Mouse (Mus musculus): ENCODE data around the gene Pagr1a.

Pagr1a gene

DNA sequence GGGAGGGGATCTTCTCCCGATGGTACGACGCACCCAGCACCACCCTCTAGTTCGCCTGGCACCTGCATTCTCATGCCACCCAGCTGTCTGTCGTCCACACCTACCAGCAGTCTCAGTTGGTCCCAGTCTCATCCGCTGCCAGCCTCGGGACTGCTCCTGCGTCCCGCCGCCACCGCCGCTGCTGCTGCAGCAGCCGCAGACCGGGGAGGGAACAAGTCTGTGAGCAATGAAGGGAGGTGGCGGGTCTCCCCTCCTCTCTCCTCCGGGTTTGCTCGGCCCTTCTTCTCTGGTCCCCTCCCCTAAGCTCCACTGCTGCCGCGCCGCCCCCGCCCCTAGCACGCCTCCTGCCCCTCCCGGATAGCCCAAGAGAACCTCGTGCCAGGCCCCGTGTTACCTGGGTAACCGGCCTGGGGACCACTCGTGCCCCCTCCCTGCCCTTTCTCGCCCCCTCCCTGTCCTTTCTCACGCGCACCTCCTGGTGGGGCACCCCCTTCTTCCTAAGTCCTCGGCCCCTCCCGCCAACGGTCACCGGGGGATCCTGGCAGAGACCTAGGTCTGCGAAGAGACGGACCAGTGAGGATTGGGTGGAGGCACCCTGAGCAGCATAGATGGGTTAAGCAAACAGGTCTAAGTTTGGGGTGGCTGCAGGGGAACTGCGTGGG lies 3.9 kb upstream of the Pagr1a start, which contains the start of the genes Gm42742 and Prrt2:
Gene Gm42742, minus strand, starts transcription at position 197 of the 662 bp plus-strand sequence.
Gene Prrt2, minus strand, starts transcription at position 311 of the 662 bp plus-strand sequence.
- no peak for DNase-seq (ENCODE audit: low read depth, low spot score)

DNA sequence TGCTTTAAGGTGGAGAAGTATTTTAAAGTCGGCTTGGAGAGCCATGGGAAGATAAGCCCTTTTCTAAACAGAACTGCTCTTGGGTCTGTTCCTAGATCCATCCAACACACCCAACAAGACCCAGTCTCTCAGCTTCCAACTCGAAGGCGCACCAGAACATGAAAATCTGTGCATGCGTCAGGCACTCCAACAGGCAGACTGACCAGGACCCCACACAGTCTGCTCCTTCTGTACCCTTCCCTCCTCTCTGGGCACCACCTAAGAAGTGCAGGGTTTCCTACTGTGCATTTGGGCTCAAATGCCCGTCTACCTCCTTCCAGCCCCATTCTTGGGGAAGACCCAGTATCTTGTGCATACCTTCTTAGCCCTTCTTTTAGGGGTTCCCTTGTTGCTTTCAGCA lies 3.3 kb upstream of the Pagr1a start:
- DNase-seq (ENCODE audit: low read depth, low spot score), result no peak

DNA sequence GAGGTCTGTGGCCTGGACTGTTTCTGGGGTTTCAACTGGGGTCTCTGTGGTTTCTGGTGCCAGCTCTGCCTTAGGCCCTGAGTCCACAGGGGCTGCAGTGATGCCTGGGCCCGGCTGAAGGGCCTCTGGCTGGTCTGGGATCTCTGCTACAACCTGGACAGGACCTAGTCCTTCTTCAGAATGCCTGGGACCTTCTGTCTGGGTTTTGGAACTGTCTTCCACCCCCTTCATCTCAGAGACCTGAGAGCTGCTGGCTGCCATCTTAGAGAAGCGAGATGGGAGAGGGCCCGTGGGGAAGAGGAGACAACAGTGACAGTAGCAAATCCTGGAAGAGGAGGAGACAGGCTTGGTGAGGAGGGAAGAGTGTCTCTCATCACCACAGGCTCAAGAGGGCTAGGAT lies 2.9 kb upstream of the Pagr1a start:
- no peak for DNase-seq (ENCODE audit: low read depth, low spot score)

DNA sequence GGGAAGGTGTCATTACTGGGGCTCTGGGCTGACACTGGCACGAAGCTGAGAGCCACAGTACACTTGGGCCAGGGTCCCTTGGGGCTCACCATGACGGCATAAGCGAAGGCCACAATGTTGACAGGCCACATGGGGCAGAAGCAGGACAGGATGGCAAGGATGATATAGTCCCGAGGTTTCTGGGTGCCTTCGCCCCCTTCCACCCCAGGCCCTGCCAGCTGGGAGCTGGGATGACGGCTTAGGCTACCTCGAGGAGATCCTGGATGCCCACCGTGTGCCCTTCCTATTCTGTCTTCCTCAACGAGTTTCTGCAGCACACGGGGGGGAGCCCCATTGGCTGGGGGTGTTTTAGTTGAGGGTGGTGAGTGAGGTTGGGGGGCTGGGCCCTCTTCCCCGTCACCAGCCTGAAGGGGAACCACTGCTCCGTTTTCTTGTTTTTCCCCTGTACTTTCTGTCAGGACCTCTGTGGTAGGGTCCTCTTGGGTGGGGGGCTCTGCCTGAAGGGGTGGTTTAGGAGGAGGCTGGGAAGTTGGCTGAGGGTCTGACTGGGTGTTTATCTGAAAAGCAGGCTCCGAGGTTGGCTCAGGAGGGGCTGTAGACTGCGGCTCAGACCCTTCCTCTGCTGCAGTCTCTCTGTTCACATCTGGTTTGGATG lies 2.3 kb upstream of the Pagr1a start:
- no peak for DNase-seq (ENCODE audit: low read depth, low spot score)

DNA sequence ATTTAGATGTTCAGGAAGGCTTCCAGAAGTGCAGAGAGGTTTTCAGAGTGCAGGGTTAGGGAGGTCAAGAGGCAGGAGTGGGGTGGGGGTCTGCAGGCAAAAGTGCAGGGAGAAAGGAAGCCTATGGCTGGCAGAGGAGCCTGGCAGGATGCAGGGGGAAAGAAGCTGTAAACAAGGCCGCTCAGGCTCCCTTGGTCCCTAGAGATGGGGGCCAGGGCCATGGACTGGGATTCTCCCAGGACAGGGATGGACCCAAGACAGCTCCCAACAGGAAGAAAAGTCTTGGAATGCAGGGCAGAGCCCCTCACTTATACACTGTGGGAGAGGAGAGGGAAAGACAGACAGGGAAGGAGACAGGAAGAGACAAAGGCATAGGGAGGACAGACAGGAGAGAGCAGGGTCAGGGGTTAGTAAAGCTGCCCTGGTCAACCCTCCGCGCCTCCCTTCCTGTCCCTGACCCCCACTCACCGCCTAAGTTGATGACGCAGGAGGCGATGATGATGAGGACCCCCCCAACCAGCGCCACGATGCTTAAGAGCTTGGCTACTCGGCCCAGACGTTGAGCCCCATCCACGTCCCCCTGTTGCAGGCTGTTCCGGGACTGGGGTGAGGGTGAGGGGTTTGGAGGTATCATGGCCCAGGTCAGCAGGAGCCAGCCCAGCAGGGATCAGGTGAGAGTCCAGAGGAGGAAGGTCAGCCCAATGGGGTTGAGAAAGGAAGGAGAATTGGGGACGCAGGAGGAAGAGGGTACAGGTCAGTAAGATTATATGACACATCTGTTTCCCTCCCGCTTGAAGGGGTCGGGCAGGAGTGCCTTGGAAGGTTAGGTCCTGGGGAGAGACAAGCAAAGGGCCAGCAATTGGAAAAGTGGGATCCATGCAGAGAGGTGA lies 1.5 kb upstream of the Pagr1a start:
- DNase-seq (ENCODE audit: low read depth, low spot score), result no peak

DNA sequence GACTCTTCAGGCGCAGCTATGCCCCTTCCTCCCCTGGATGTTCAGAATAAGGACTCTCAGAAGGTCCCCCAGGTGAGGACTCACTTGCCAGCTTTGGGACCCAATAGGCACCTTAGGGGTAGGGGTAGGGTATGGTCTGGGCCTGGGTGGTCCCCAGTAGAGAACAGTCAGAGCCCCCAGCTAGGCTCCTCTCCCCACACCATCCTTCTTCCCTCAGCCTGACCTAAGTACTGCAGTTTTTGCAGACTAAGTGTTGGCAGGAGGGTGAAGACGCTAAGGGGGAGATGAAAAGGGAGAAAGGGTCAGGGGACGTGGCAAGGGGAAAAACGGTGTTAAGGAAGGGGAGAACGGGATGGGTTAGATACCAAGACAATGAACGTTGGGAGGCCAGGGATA lies 796 bp upstream of the Pagr1a start:
- no peak for DNase-seq (ENCODE audit: low read depth, low spot score)

DNA sequence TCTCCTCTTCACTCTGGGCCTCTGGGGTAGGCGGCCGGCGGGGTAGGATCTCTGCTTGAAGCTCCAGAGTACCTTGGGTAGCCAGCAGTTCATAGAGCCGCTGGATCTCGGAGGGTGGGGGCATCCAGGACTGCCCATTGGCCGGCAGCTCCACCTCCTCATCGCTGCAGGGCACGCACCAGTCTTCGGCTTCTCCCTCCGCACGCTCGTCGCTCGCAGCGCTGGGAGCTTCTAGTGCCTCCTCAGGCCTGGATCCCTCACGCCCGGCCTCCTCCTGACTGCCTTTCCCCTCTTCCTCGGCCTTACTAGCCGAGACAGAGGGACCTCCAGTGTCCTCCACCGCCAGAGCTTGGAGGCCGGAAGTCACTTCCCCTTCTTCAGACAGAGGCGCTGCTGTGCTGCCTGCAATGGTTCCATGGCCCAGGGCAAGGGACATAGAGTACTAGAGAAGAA lies 640 bp downstream of the Pagr1a start:
- DNase-seq (ENCODE audit: low read depth, low spot score), result no peak

DNA sequence TGATC lies 869 bp downstream of the Pagr1a start, which contains the start of gene Pagr1b:
Gene Pagr1b, minus strand, starts transcription at position 4 of the 5 bp plus-strand sequence.
- no peak for DNase-seq (ENCODE audit: low read depth, low spot score)

DNA sequence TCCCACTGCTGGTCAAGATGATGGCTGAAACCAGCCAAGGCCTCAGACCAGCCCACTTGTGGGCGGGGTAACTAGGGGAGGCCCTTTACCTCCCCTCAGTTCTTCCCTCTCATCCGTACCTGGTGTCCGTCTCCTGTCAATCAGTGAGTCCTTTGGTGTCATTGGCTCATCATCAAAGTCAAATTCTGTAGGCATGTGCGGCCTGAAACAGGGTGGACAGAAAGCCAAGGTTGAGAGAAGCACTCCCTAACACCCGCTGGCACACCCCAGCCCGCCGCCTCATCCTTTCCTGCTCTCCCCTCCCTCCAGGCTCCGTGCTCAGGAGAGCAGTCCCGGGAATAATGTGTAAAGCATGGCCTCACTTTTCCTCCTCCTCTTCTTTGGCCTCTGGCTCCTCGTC lies 1.1 kb downstream of the Pagr1a start:
- DNase-seq (ENCODE audit: low read depth, low spot score), result no peak

DNA sequence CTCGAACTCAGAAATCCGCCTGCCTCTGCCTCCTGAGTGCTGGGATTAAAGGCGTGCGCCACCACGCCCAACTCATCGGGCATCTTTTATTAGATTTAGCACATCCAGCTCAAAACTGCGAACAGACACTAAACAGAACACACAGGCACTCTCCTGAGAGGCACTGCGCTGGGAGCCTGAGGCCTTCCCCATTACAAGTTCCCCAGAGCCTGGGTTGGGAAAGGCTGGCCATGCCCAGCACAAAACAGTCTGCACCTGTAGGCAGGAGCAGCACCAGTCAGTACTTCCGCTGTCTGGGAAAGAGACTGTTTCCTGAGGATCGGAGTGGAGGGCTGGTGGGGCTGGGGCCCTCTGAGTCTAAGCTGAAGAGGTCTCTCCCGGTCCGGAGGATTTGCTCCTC lies 2.2 kb downstream of the Pagr1a start:
- no peak for DNase-seq (ENCODE audit: low read depth, low spot score)

DNA sequence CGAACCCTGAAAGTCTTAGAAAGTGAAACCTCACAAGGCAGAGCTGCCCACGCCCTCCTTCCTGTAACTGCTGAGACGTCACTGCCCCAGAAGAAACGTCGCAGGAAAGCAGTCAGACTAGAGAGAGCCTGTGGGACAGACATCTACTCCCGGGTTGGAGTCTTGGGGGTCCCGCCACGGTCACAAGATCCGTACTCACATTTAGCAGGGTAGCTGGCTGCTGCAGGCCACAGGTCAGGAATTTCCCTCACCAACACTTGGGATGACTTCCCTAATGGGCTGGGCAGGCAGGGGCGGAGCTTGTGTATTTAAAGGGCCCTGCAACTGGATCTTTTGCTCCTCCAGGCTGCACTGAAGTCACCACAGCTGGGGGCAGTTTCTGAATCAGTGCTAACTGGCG lies 2.8 kb downstream of the Pagr1a start, which contains the start of gene Mvp:
Gene Mvp, minus strand, starts transcription at position 302 of the 400 bp plus-strand sequence.
- no peak for DNase-seq (ENCODE audit: low read depth, low spot score)

DNA sequence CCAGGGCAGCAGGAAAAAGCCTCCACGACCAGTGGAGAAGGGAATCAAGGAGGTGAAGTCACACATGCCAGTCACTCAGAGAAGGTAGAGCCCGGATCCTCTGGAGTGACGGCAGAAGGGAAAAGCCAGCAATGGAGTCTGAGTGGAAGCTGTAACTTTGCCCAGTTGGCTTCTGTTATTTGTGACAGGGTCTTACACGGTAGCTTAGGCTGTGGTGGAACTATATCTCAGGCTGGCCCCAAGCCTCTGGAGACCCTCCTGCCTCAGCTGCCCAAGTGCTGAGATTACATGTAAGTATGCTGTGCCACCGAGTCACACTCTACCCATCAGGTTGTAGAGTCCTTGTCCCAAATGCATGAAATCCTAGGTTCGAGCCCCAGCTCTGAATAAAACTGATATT lies 3.8 kb downstream of the Pagr1a start:
- no peak for DNase-seq (ENCODE audit: low read depth, low spot score)

DNA sequence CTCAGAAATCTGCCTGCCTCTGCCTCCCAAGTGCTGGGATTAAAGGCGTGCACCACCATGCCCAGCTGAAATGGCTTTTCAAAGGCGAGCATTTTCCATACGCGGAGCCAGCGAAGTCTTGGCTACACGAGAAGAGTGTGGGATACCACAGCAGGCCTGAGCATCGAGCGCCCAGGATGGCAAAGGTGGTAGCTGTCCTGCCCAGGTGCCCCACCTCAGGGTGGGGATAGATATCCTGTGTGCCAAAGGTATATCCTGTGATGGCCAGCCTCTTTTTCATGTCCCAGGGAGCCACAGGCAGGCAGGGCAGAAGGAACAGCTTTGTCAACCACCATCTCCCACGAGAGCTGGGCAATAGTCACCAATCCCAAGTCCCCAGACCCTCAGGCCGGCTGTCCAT lies 4.3 kb downstream of the Pagr1a start:
- DNase-seq (ENCODE audit: low read depth, low spot score), result no peak

DNA sequence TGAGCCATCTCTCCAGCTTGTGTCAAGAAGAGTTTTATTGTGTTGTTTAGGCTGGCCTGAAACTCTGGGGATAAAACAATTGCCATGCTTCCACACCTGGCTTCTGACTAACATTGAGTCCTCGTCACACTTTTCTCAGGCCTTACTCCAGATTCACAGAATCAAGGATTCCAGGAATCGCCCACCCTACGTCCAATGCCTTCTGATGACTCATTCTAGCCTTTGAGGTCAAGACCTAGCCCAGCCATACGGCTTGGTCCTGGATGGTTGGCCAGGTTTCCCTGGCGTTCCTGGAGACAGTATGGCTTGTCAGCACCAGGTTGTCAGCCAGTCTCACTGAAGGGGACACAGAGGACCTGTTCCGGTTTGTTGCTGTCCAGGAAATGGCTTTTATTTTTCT lies 4.8 kb downstream of the Pagr1a start:
- no peak for DNase-seq (ENCODE audit: low read depth, low spot score)

DNA sequence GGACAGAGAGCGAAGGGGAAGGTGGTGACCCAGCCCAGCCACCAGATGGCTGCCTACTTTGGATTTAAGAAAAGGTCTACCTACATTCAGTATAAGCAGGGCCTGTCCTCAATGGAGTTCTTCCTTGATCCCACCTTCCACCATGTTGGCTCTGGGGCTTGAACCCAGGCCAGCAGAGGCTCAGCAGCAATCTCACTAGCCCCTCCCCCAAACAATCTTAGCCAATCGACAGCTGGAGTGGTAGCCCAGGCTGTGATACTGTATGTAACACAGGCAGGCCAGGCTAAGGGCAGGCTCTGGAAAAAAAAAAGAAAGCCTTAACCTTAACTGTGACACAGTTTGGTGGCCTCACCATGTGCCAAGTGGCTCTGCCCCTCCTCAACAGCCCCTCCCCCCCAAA lies 5.4 kb downstream of the Pagr1a start:
- no peak for DNase-seq (ENCODE audit: low read depth, low spot score)

DNA sequence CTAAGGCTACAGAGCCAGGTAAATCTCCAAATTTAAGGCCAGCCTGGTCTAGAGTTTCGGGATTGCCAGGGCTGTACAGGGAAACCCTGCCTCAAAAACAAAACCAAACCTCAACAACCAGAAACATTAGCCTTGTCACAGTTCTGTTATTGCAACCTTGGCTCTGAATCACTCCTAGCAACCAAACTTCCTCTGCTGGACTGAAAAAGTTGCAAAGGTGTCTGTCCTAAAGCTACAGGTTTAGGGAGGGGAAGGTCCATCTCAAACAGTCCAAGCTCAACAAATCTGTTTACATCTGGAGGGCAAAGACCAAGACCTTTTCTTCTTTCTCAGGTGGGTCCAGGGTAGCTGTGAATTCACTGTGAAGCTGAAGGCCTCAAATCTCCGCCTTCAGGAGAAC lies 6.1 kb downstream of the Pagr1a start:
- no peak for DNase-seq (ENCODE audit: low read depth, low spot score)

DNA sequence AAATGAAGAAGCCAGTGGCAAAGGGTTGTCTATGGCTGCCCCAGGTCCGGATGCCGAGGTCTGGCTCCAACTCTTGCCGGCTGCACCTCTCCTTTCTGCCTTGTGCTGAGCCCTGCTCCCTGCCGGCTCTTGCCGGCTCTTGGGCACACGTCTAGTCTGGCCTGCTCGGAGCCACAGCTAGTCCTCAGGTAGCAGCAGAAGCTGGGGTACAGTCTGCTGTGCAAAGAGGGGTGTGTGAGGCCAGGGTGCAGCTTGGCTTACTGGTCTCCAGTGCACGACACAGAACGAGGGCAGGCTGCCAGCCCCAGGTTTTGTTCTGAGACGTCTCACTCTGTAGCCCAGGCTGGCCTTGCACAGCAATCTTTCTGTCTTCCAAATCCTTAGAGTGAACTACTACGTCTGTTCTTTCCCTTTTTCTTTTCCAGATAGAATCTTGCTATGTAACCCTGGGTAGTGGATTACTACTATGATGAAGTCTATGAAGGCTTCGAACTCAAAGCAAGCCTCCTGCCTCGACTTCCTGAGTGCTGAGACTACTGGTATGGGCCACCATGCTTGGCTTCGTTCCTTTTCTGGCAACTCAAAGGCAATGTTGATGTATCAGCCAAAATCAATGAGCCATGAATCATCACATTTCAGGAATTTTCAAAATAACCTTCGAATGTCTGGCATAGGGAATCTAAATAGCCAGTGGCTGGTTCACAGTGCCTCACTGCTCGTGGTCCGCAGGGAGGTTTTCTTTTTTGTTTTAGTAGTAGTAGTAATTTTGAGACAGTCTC lies 7.7 kb downstream of the Pagr1a start:
- DNase-seq (ENCODE audit: low read depth, low spot score), result no peak

DNA sequence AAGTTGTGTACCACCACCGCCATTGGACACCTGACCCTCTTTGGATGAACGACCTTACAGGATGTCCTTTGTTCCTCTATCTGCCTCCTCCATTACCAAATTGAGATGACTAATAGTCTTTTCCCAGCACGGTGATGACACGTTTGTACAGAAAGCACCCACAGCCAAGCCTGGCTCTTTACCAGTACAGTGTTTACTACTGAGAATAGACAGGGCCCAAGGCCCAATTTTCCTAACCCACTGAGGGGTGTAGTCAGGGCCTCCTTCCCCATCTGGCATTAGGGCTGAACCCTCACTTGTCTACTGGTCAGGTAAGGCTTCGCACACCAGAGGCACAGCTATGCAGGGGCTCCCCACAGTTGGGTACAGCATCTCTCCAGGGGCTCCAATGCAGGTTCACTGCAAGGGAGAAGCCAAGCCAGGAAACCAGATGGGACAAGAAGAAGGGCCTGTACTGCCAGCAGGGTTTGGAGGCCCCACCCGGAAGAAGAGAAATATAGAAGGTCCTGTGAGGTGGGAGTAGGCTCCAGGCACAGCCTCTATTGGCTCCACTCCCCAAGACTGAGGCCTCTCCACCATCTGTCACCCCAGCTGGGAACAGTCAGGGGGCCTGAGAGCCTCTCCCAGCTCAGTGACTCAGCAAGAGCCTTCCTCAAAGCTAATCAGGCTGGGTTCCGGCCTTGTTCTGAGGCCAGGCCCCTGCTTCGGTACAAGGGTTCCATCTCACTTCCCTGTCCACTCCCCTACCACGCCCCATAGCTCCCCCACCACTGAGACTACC lies 8.7 kb downstream of the Pagr1a start:
- no peak for DNase-seq (ENCODE audit: low read depth, low spot score)

DNA sequence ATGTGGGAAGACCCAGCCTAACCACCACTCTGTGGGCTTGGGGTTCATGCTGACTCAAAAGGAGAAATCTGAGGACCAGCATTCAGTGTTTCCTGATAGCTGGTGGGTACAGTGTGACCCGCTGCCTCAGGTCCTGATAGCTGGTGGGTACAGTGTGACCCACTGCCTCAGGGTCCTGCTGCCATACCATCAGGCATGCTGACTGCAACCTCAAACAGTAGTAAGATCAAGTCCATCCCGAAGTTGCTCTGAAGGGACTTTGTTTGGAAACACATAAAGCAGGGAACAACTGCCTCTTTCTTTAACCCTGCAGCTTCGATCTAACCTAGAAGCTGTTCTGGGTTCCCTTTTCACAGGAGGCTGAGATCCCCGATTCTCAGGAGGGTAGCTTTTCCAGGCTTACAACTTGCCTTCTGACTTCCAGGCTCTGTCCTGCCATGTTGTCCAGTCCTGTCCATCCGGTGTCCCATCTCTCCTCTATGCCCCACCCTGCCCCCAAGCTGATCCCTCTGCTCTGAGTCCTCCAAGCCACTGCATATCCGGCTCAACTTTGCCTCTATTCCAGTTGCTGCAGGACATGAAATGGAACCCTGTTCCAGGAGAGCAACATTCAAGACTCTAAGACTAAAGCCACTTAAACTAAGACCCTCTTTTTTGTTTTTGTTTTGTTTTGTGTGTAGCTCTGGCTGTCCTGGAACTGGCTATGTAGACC lies 9.7 kb downstream of the Pagr1a start:
- no peak for DNase-seq (ENCODE audit: low read depth, low spot score)

DNA sequence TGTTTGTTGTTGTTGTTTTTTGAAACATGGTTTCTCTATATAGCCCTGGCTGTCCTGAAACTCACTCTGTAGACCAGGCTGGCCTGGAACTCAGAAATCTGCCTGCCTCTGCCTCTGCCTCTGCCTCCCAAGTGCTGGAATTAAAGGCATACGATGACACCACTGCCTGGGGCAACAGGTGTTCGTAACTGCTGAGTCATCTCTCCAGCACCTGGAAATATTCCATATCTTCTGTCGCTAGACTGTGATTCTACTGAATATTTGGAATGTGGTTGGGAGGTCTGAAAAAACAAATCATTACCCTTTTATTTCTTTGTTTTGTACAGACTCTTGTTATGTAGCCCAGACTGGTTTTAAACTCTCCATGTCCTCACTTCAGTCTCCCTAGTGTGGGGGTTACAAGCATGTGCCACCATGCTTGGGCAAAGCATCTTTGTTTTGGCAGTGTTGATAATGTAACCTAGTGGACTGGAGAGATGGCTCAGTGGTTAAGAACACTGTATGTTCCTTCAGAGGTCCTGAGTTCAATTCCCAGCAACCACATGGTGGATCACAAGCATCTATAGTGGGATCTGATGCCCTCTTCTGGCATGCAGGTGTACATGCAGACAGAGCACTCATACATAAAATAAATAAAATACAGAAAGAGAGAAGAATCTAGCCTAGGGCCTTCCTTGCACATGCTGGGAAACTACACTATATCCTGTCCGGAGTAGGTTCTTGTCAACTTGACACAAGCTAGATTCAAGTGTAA lies 12.9 kb downstream of the Pagr1a start:
- DNase-seq (ENCODE audit: low read depth, low spot score), result no peak
